Mouse (Mus musculus) heart, embryonic 14.5 days (tissue): ENCODE measurements at regions not wholly inside any gene's neighbourhood (a gene's known extent, or its start where the extent isn't known, plus 50 kb on each side); places are given as distances from the start of the nearest gene placed in this dataset.

Source experiments
- ATAC-seq: fragments of 200-750 bp; cut with Nextera tagmentation; 2 replicates; pipeline ENCODE4 v1.8.0; 2017; ENCODE audit warnings: low read depth, moderate TSS enrichment; ENCODE audit not compliant: insufficient number of reproducible peaks, insufficient read depth, low FRiP score
- H3K27ac ChIP-seq, 2 experiments: fragments of 200-500 bp in 1 of 2; fragments of 300-500 bp in 1 of 2; sonication (generic) in 1 of 2; replicated peaks in 1 of 2; 2 replicates each; pipeline ENCODE4 v1.5.1; 2012 to 2014; ENCODE audit warnings: low read depth in 2 of 2, low read length in 2 of 2, control low read depth in 1 of 2, mild to moderate bottlenecking in 1 of 2, mixed read lengths in 1 of 2; ENCODE audit not compliant: control insufficient read depth in 1 of 2, insufficient read depth in 1 of 2
- H3K27me3 ChIP-seq: fragments of 300-500 bp; sonication (generic); 2 replicates; pipeline ENCODE4 v1.6.1; 2014; ENCODE audit warnings: mild to moderate bottlenecking, low read length, control low read depth; ENCODE audit not compliant: control insufficient read depth, insufficient read depth
- H3K36me3 ChIP-seq: fragments of 300-500 bp; sonication (generic); 2 replicates; pipeline ENCODE4 v1.6.1; 2014; ENCODE audit warnings: mild to moderate bottlenecking, control low read depth, low read length, mixed read lengths; ENCODE audit not compliant: control insufficient read depth, insufficient read depth
- H3K4me1 ChIP-seq, 2 experiments: fragments of 200-500 bp in 1 of 2; fragments of 300-500 bp in 1 of 2; sonication (generic) in 1 of 2; 2 replicates each; pipeline ENCODE4 v1.6.1; 2012 to 2014; ENCODE audit warnings: low read length in 2 of 2, control low read depth in 1 of 2, mixed read lengths in 1 of 2; ENCODE audit not compliant: control insufficient read depth in 2 of 2, insufficient read depth in 2 of 2
- H3K4me2 ChIP-seq: fragments of 300-500 bp; sonication (generic); 2 replicates; pipeline ENCODE4 v1.6.1; 2014; ENCODE audit warnings: mild to moderate bottlenecking, low read length
- H3K4me3 ChIP-seq, 2 experiments: fragments of 200-500 bp in 1 of 2; fragments of 300-500 bp in 1 of 2; sonication (generic) in 1 of 2; 2 replicates each; pipeline ENCODE4 v1.5.1; 2012 to 2014; ENCODE audit warnings: low read length in 2 of 2, mild to moderate bottlenecking in 2 of 2, control low read depth in 1 of 2, low read depth in 1 of 2, moderate library complexity in 1 of 2; ENCODE audit not compliant: control insufficient read depth in 1 of 2, insufficient read depth in 1 of 2
- H3K9ac ChIP-seq: fragments of 300-500 bp; sonication (generic); 2 replicates; pipeline ENCODE4 v1.6.1; 2014; ENCODE audit warnings: mild to moderate bottlenecking, low read length
- H3K9me3 ChIP-seq: fragments of 300-500 bp; sonication (generic); 2 replicates; pipeline ENCODE4 v1.6.1; 2016; ENCODE audit warnings: low read length, control low read depth; ENCODE audit not compliant: control insufficient read depth
- WGBS: fragments of 180-500 bp; shearing (Covaris S2); extraction: QIAGEN DNeasy Blood & Tissue Kit; methylation state at CpG from one replicate; pipeline ENCODE4 v1.1.7; 2014; 5-methylcytosine and 5-hydroxymethylcytosine counted together

GRCm38 (mm10) chr16:63270173-63270572, 416.1 kb downstream of the Pros1 start:
- ATAC-seq, result no peak
- Histone ChIP-seq H3K27ac (no peak overlapping the region), H3K27me3 (no peaks in the 10 kb centered on the region), H3K9ac (no peak overlapping the region), H3K36me3 (no peaks in the 10 kb centered on the region), H3K4me2 (no peak overlapping the region), H3K4me1 (0 out of 4 replicates have a peak, but pooled peaks cover 0 to 4% of the 10 kb centered on the region in 2 experiments), H3K4me3 (no peak overlapping the region), H3K9me3 (no peaks in the 10 kb centered on the region)
- 28% methylated on average over 5 of the region's 5 CpGs for WGBS

- 82% methylated on average over 1 of the region's 1 CpGs for WGBS
- H3K9ac ChIP-seq, result no peak overlapping the region
- no peak overlapping the region for H3K4me2 ChIP-seq
- H3K9me3 ChIP-seq, result no peaks in the 10 kb centered on the region
- no peak overlapping the region for H3K27ac ChIP-seq
- H3K4me1 ChIP-seq, result no peaks in the 10 kb centered on the region
- no peak overlapping the region for H3K4me3 ChIP-seq
- ATAC-seq, result no peak
- H3K27me3 ChIP-seq, result no peaks in the 10 kb centered on the region
- H3K36me3 ChIP-seq, result no peaks in the 10 kb centered on the region
Measured at GRCm38 (mm10) chr16:63277556-63277955, 423.4 kb downstream of the Pros1 start.

GRCm38 (mm10) chr16:63278259-63278697, 424.2 kb downstream of the Pros1 start:
- Histone ChIP-seq H3K27me3 (no peaks in the 10 kb centered on the region), H3K9me3 (no peaks in the 10 kb centered on the region), H3K9ac (no peak overlapping the region), H3K4me2 (no peak overlapping the region), H3K27ac (no peak overlapping the region), H3K4me1 (no peaks in the 10 kb centered on the region), H3K36me3 (no peaks in the 10 kb centered on the region), H3K4me3 (no peak overlapping the region)
- WGBS, result 71% methylated on average over 2 of the region's 2 CpGs
- ATAC-seq, result no peak

GRCm38 (mm10) chr16:63287655-63288054, 433.5 kb downstream of the Pros1 start:
- Histone ChIP-seq H3K4me2 (no peak overlapping the region), H3K4me3 (no peak overlapping the region), H3K4me1 (no peaks in the 10 kb centered on the region), H3K36me3 (no peaks in the 10 kb centered on the region), H3K27me3 (no peaks in the 10 kb centered on the region), H3K27ac (no peak overlapping the region), H3K9me3 (no peaks in the 10 kb centered on the region), H3K9ac (no peak overlapping the region)
- WGBS, result 82% methylated on average over 7 of the region's 7 CpGs
- no peak for ATAC-seq

GRCm38 (mm10) chr16:63311676-63312075, 457.6 kb downstream of the Pros1 start:
- Histone ChIP-seq H3K9me3 (no peaks in the 10 kb centered on the region), H3K36me3 (no peaks in the 10 kb centered on the region), H3K4me3 (no peak overlapping the region), H3K9ac (no peak overlapping the region), H3K27me3 (no peaks in the 10 kb centered on the region), H3K4me1 (no peaks in the 10 kb centered on the region), H3K4me2 (no peak overlapping the region), H3K27ac (no peak overlapping the region)
- 86% methylated on average over 1 of the region's 1 CpGs for whole genome bisulfite sequencing
- ATAC-seq, result no peak

GRCm38 (mm10) chr16:63313544-63313943, 459.4 kb downstream of the Pros1 start:
- no peaks in the 10 kb centered on the region for H3K9me3 ChIP-seq
- no peak overlapping the region for H3K4me3 ChIP-seq
- no peaks in the 10 kb centered on the region for H3K27me3 ChIP-seq
- no peak overlapping the region for H3K27ac ChIP-seq
- 77% methylated on average over 1 of the region's 1 CpGs for WGBS
- H3K4me2 ChIP-seq, result no peak overlapping the region
- no peak overlapping the region for H3K9ac ChIP-seq
- no peaks in the 10 kb centered on the region for H3K36me3 ChIP-seq
- ATAC-seq, result no peak
- H3K4me1 ChIP-seq, result no peaks in the 10 kb centered on the region

GRCm38 (mm10) chr16:63319602-63320001, 465.5 kb downstream of the Pros1 start:
- no peak overlapping the region for H3K4me2 ChIP-seq
- H3K9me3 ChIP-seq, result no peaks in the 10 kb centered on the region
- no peak overlapping the region for H3K27ac ChIP-seq
- H3K4me1 ChIP-seq, result no peaks in the 10 kb centered on the region; a peak in 1 of 4 replicates
- H3K27me3 ChIP-seq, result no peaks in the 10 kb centered on the region
- no peak overlapping the region for H3K9ac ChIP-seq
- ATAC-seq, result no peak
- no peak overlapping the region for H3K4me3 ChIP-seq
- no peaks in the 10 kb centered on the region for H3K36me3 ChIP-seq
- WGBS, result 34% methylated on average over 5 of the region's 5 CpGs

GRCm38 (mm10) chr16:63351511-63352125, 497.5 kb downstream of the Pros1 start:
- Histone ChIP-seq H3K9ac (no peak overlapping the region), H3K27ac (no peak overlapping the region), H3K36me3 (no peaks in the 10 kb centered on the region), H3K27me3 (no peaks in the 10 kb centered on the region), H3K4me3 (no peak overlapping the region), H3K4me1 (no peaks in the 10 kb centered on the region), H3K4me2 (no peak overlapping the region), H3K9me3 (no peaks in the 10 kb centered on the region)
- ATAC-seq, result no peak
- WGBS, result 87% methylated on average over 6 of the region's 6 CpGs
